Mouse (Mus musculus) regulatory T cell (primary cell): Measurements from ENCODE around the gene Lrrc56.

ENCODE experiments used
- in situ Hi-C: fragments of 300-600 bp; cut with MboI, MseI; formaldehyde crosslinking; loops from one replicate; pipeline ENCODE4 v1.15.1; 2025; ENCODE audit warnings: high pct_unique_total_duplicates

Lrrc56 gene

DNA sequence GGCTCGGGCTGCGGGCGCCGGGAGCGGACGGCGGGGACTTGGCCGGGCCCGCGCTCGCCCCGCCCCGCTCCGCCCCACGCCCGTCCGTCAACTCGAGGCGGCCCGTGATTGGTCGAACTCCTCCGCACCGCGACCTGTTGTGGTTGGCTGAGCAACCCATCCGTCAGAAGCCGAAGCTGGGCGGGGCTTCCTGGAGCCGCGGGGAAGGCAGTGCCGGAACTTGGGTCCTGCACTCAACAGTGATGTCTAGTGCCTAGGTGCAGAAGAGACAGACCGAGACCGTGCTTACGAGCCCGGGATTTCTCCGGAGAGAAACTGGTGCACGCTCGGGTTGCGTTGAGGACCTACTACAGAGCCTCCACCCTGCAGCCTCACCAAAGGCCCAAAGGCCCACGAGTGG lies at the start of gene Lrrc56, which contains the start of gene Hras:
Lrrc56 (plus strand) TSS at position 210 of the 400 bp plus-strand sequence.
Hras (minus strand) TSS at position 58 of the 400 bp plus-strand sequence.
- in situ Hi-C loops, result no loop called here

DNA sequence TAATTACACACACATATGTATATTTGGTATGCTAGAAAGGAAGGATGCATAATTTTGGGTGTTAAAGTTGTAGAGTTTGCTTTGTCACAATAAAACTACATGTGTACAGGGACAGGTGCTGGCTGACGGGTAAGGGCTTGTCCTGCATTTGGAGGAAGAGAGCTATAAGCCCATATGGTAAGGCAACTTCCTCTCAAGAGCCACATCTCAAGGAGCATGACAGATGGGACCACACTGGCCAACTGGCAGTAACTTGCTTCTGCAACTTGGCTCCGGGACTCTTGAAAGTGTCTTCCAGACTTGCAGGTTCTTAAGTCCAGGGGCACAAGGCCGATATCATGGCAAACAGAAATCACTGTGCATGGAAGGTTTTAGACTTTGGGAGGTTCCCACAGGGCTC lies 49.3 kb upstream of the Lrrc56 start:
- in situ Hi-C loops, result no loop called here

DNA sequence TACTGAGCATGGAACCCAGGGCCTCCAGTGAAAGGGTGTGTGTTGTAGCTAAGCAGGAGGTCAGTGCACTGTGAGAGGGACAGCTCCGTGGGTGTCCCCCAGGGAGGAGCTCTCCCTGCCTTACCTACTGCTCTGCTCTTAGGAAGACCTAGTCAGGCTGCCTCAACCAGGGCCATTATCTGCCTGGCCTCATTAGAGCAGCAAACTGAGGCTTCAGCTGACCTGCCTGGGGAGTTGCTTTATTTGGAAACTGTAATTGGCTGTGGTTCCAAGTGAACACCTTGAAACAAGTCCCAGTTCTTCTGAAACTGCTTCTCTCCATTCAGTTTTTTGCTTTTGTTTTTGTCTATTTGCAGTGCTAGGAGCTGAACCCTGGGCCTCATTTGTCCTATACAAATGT lies 48.6 kb upstream of the Lrrc56 start:
- in situ Hi-C loops, result no loop called here

DNA sequence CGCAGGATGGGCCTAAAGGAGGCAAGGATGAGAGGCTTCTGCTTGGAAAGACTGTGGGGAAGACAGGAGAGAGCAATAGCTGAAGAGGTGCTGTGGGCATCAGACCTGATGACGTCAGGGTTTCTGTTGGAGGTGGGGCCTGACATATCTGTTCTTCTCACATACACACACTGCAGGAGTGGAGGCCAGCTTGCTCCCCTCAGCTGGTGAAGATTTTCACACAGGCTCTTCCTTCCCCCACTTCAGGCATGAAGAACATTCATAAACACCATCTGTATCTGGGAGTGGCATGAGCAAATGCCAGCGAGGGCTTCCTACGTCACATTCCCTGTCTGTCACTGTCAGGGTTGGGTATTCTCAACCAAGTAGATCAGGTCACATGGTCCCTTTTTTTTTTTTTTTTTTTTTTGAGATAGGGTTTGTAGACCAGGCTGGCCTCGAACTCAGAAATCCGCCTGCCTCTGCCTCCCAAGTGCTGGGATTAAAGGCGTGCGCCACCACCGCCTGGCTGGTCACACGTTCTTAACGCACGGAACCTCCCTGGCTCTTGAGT lies 47.8 kb upstream of the Lrrc56 start:
- in situ Hi-C loops, result no loop called here

DNA sequence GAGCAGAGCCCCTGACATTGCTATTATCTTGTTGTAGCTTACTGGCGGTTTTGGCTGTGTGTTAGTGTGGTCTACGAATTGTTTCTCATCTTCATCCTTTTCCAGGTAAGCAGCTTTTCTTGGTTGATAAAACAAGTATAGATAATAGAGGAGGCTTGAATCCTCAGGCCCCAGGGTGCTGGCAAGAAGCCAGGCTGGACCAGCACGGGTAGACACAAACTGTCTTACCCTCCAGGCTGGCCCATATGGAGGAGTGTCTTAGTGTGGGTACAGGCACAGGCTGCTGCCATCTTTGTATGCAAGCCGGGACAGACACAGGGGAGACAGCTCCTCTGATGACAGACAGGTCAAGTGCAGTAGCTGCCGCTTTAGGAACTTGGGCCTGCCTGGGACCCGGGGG lies 46.9 kb upstream of the Lrrc56 start:
- in situ Hi-C loops, result no loop called here

DNA sequence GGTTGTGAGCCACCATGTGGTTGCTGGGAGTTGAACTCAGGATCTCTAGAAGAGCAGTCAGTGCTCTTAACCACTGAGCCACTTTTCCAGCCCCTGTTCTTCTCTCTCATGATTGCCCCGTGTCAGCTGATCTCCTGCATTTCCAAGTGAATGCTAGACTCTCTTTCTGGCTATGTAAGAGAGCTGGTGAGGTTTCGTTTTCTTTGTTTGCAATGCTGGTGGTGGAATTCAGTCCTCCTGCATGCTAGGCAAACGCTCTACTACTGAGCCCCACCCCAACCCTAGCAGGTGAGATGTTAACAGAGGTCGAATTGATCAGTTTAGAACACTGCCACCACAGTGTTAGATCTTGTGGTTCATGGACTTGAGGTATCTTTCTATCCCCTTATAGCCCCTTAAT lies 45.3 kb upstream of the Lrrc56 start:
- in situ Hi-C loops, result no loop called here

DNA sequence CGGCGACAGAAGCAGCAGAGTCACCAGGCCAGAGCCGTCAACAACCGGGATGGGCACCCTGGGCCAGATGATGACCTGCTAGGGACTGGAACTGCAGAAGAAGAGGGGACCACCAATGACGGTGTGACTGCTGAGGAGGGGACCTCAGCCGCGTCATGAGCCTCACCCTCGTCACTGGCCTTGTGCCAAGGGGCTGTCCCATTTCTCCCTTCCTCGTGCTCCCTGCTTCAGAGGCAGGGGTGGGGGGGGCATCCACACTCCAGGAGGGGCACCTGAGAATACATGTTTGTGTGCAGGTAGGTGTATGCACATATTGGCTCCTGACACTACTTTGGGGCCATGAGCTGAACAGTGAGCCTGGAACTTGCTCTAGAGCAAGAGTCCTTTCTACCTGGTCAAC lies 38.6 kb upstream of the Lrrc56 start:
- in situ Hi-C loops, result no loop called here

DNA sequence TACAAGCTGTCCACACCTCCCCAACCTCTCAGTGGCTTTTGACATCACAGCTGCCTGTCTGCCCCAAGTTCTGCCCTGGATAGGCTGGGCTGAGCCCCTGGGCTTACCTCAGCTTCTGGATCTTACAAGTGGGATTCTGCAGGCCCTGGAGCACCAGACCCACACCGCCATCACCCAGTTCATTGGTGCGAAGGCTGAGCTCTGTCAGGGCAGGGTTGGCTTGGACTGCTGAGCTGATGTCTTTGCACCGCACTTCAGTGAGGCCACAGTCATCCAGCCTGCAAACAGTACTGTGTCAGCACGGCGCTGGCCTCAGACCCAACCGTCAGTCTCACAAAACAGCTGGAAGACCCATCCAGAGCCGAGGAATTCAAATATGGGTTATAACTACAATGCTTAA lies 29.6 kb upstream of the Lrrc56 start:
- in situ Hi-C loops, result no loop called here

DNA sequence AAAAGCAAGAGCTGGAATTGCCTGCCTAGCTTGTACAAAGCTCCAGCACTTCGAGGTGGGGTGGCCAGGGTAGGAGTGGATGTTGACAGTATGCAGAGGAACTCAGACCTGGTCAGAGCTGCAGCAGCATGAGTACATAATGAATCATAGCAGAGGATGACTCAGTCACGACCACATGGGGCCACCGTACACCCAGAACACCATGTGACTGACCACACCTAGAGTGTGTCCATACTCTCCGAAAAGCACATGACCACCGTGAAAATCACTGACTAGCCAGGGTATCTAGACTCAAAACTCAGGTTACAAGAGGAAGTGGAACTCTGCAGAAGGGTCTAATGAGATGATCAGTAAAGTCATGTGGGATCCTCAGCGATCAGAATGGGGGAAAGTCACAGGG lies 29.1 kb upstream of the Lrrc56 start:
- in situ Hi-C loops, result no loop called here

DNA sequence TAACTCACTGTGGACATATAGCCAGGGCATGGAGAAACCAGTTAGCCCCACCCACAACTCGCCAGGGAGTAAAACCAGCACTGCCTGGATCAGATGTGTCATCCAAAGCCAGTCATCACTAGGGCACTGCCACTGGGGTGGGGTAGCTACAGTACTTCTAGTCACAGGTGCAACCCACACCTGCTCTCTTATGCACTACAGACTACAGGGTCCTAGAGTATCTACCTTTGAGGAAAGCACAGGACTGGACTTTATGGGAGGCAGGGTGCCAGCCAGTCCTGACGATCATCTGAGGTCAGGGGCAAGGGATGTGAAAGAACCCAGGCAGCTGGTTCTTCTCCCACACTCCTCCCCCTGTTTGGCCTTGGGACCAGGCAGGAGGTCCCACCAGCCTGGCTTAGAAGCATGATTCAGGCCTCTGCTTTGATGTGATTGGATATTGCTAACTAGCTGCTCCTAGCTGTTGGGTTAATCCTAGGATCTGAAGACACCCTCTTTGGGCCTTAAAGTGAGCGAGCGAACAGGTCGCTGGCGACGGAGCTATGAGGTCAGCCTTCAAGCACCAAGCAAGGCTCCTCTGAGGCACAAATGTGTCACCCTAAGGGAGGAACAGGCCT lies 25.9 kb upstream of the Lrrc56 start:
- in situ Hi-C loops, result no loop called here

DNA sequence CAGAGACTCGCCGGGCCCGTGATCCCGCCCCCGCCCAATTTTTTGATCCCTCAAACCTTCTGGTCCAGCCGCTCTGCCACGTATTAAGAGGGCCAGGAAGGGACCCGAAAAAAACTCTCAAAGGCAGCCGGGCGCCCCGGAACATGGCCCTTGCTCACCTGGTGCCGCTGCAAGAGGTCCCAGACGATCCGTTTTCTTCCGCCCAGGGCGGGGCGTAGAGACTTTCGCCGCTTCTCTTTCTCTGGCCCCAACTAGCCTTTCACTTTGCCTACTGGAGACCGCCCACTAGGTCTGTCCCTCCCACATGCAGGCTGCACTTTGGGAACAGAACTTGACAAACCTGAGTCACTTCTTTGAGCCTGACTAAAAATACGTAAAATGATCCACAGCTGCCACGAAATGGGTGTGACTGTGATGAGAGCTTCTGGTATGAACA lies 25.4 kb upstream of the Lrrc56 start:
- in situ Hi-C loops, result no loop called here

DNA sequence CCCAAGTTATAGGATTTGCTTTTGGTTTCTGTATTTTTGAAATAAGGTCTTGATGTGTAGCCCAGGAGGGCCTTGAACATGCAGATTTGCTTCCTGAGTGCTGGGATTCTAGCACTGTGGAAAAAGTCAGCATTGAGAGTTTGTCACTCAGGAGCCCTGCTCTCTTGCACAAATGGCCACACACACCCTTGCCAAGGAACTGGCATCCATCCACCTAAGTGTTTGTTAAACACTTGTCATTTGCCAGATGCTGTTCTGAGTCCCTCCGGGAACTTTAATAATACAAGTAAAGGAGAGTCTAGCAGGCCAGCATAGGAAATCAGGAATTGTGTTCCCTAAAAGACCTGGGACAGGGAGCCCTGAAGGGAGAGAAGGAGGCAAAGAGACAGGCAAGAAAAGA lies 24.7 kb upstream of the Lrrc56 start:
- in situ Hi-C loops, result no loop called here

DNA sequence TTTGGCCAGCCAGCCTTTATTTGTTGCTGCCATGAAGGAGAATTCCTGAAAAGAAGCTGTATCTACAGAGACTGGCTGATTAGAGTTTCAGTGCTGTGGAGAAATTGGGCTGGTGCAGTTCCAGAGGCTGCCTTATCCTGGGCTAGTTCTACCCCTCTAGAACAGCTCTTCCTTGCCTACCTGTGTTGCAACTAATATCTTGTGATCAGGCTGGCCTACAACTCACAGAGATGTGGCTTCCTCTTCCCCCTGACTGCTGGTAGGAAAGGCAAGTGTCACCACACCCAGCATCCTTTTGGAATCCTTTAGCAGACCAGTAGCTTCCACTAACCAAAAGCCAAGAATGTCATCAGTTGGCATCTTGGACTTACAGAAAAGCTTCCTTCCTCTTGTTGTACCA lies 24.1 kb upstream of the Lrrc56 start:
- in situ Hi-C loops, result loop anchor here (5.0 kb wide), 2 partner anchors 38 to 73 kb away; no protein-coding TSS in a partner anchor

DNA sequence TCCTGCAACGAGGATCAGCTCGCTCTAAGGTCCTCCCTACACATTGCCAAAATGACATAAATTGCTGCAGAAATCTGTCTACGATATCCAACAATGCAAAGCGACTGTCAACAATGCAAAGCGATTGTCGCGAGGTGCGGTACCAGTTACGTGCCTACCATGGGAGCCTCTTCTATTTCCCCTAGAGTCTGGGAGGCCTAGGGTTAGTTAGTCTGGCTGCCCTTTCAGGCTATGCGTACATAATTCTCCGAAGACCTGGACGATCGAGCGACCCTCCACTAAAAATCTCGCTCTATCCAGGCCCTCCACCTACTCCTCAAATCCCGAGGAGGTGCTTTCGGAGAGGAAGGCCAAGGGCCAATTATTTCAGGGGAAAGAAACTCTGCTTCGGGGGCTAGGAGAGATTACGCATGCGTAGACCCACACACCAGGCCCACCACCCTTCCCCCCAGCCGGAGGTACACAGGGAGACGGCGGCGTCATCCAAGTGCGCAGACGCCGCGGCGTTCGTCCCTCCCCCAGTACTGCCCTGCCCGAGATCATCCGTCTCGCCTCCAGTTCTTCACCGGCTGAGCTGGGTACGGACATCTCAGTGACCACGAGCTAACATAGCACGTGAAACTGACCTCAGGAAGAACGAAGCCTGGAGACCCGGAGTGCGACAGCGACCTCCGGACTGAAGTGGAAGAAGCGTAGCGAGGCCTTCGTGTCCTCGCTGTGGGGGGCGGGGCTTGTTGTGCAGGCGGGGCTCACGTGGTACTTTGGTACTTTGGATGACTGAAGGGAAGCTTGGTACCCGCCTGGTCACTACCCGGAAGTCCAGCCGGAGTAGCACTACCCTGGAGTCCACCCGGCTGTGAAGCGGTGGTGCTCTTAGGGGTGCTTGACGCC lies 21.6 kb upstream of the Lrrc56 start, which contains the start of gene Rnh1:
Rnh1 (minus strand) TSS at position 742 of the 891 bp plus-strand sequence.
- in situ Hi-C loops, result loop anchor here (5.0 kb wide), 2 partner anchors 40 to 75 kb away; no protein-coding TSS in a partner anchor

DNA sequence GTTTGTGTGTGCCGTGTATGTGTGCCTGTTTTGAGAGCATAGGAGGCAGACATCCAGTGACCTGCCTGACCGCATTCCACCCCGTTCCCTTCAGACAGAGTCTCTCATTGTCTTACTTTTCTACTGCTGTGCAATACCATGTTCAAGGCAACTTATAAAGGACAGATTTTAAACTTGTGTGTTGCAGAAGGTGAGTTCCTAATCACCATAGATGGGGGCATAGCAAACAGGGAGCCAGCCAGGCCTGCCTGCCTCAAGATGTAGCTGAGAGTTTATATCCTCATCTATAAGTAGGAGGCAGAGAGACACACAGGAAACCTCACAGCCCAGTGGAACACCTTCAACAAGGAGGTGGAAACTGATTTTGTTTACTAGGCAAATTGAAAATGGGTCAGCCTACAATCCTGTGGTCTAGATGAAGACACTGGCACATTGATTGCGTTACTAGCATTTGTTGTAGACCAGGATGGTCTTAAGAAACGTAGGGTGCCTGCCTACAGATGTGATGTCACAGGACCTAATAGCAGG lies 20.6 kb upstream of the Lrrc56 start:
- in situ Hi-C loops, result loop anchor here (5.0 kb wide), 2 partner anchors 41 to 76 kb away; no protein-coding TSS in a partner anchor

DNA sequence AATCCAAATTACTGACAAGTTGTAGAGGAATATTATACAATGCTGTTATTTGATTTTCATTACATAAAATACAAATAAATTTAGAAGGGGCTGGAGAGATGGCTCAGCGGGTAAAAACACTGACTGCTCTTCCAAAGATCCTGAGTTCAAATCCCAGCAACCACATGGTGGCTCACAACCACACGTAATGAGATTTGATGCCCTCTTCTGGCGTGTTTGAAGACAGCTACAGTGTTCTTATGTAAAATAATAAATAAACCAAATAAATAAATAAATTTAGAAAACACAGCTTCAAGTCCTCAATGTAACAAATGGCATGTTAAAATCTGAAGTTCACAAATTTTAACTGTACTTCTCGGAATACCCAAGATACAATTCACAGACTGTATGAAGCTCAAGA lies 18.9 kb upstream of the Lrrc56 start:
- in situ Hi-C loops, result loop anchor here (5.0 kb wide), 1 partner anchor 108 kb away; no protein-coding TSS in a partner anchor

DNA sequence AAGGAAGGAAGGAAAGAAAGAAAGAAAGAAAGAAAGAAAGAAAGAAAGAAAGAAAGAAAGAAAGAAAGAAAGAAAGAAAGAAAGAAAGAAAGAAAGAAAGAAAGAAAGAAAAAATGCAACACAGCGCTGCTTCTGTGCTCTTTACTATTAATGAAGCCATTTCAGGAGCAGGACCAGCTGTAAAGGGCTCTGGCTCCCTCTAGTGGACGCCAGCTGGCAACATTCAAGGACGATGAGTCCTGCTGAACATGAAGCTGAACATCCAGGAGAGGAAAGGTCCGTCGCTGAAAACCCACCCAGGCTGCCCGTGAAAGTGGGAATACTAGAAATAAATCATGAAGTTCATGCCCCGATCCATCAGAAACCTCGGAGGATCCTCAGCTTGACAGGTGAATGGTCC lies 17.8 kb upstream of the Lrrc56 start:
- in situ Hi-C loops, result loop anchor here (5.0 kb wide), 1 partner anchor 109 kb away; no protein-coding TSS in a partner anchor

DNA sequence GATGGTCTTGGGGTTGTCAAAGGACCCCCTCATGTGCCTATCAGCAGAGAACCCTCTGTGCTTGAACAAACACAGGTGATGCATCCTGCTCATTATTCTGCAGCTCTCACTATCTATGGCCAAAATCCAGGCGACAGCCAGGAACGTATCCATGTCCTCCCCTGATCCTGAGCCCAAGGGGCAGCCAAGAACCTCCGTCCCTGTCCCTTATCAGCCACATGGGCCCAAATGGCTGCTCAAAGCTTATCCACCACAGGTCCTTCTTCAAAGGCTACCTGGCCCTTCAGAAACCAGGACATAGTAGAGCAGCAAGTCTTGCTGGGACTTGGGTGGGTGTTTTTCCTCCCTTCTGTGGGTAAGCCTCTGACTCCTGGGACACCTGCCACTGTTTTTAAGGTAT lies 5.8 kb upstream of the Lrrc56 start:
- in situ Hi-C loops, result no loop called here

DNA sequence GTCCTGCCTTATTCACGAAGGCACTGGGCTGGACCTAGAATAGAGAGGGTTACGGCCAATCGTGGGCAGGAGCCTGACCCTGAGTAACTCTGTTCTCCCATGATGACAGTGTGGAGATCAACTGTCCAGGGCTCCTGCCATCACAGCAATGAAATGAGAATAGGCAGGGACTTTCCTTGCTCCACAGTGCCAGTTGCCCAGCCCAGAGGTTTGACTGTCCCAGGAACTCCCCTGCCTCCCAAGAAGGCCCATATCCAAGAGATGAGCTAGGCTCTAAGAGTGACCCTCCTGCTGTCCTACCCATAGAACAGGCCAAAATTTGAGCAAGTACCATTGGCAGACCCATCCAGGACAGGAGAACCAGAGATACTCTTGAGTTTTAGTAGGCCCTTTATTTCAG lies 5.2 kb upstream of the Lrrc56 start:
- in situ Hi-C loops, result no loop called here

DNA sequence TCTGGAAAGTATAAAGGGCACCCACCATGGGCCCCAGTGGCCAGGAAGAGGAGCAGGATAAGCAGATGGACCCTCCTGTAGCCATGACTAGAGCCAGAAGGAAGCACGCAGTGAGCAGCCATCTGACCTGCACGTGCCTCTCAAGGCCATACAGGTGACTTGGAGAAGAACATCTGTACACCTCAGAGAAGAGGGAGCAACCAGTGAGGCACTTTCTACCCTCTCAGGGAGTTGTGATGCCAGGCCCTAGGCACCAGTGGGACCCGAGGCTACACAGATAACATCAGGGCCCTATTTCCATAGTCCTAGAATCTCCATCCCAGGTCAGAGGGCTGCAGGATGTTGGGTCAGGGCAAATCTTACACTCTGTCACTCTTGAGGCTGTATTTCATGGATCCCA lies 3.7 kb upstream of the Lrrc56 start:
- in situ Hi-C loops, result no loop called here

DNA sequence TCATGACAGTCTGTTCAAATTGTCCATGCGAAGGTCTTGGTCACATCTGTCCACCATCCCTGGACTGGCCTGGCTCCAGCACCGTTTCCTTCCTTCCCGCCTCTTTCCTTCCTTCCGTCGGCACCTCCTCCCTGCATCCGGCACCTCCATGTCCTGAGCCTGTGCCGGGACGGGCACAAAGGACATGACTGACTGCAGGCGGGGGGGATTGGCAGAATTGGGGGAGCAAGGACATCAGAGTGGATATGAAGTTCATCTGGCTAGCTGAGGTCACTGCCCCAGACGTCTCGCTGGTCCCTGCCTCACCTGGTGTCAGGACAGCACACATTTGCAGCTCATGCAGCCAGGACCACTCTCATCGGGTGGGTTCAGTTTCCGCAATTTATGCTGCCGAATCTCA lies 2.9 kb upstream of the Lrrc56 start:
- in situ Hi-C loops, result no loop called here
